Mouse (Mus musculus) limb, embryonic 14.5 days (tissue): ENCODE measurements at regions not wholly inside any gene's neighbourhood (a gene's known extent, or its start where the extent isn't known, plus 50 kb on each side); places are given as distances from the start of the nearest gene placed in this dataset.

ENCODE experiments used
- ATAC-seq: fragments of 200-750 bp; cut with Nextera tagmentation; 2 replicates; pipeline ENCODE4 v1.8.0; 2017; ENCODE audit warnings: low read depth, moderate number of reproducible peaks, moderate TSS enrichment; ENCODE audit not compliant: low FRiP score
- DNase-seq: peaks from one replicate; pipeline ENCODE4 v3.0.0-alpha.2; 2015; ENCODE audit warnings: low spot score
- H3K27ac ChIP-seq: fragments of 300-500 bp; sonication (generic); replicated peaks from 2 replicates; pipeline ENCODE4 v1.5.1; 2014; ENCODE audit warnings: low read depth, mild to moderate bottlenecking, low read length, moderate library complexity, mixed read lengths
- H3K27me3 ChIP-seq: fragments of 300-500 bp; sonication (generic); 2 replicates; pipeline ENCODE4 v1.6.1; 2014; ENCODE audit warnings: low read length, mixed read lengths; ENCODE audit not compliant: control insufficient read depth, insufficient read depth
- H3K36me3 ChIP-seq: fragments of 300-500 bp; sonication (generic); 2 replicates; pipeline ENCODE4 v1.6.1; 2014; ENCODE audit warnings: mild to moderate bottlenecking, low read length, moderate library complexity, mixed read lengths; ENCODE audit not compliant: control insufficient read depth, insufficient read depth
- H3K4me1 ChIP-seq: fragments of 300-500 bp; sonication (generic); 2 replicates; pipeline ENCODE4 v1.6.1; 2014; ENCODE audit warnings: antibody characterized with exemption, low read length, mixed read lengths; ENCODE audit not compliant: control insufficient read depth, insufficient read depth
- H3K4me2 ChIP-seq: fragments of 300-500 bp; sonication (generic); replicated peaks from 2 replicates; pipeline ENCODE4 v1.6.1; 2014; ENCODE audit warnings: low read depth, mild to moderate bottlenecking, low read length, moderate library complexity; ENCODE audit not compliant: severe bottlenecking
- H3K4me3 ChIP-seq: fragments of 300-500 bp; sonication (generic); replicated peaks from 2 replicates; pipeline ENCODE4 v1.5.1; 2014; ENCODE audit warnings: low read length
- H3K9ac ChIP-seq: fragments of 300-500 bp; sonication (generic); 2 replicates; pipeline ENCODE4 v1.6.1; 2014; ENCODE audit warnings: mild to moderate bottlenecking, low read depth, low read length, moderate library complexity; ENCODE audit not compliant: severe bottlenecking
- H3K9me3 ChIP-seq: fragments of 300-500 bp; sonication (generic); 2 replicates; pipeline ENCODE4 v1.6.1; 2016; ENCODE audit warnings: low read length; ENCODE audit not compliant: control insufficient read depth
- POLR2A ChIP-seq: fragments of 200-500 bp; IDR thresholded peaks from 2 replicates; pipeline ENCODE4 v1.8.0; 2012; ENCODE audit warnings: inconsistent platforms, mild to moderate bottlenecking, moderate library complexity, borderline replicate concordance; ENCODE audit not compliant: insufficient read depth, insufficient read length; ENCODE audit errors: extremely low read depth
- WGBS: fragments of 180-500 bp; shearing (Covaris S2); extraction: QIAGEN DNeasy Blood & Tissue Kit; methylation state at CpG from one replicate; pipeline ENCODE4 v1.1.7; 2014; 5-methylcytosine and 5-hydroxymethylcytosine counted together

DNA sequence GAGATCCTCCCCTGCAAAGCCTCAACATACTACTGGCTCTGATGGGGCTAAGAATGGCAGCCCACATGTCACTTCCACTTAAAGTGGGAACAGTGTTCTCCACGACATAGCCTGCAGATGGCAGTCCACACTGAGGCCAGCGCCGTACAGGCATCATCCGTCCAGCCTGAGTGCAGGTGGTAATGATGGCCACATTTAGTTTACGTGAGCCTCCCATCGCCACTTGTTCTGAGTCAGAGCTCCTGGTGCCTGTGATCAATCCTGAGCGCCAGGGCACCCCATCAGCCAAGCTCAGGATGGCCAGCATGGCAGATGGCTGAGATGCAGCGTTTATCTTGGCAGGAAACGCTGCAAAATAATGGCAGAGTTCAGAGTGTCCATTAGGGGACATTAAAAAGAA lies 159.6 kb downstream of the Adgrd1 start:
- Histone ChIP-seq H3K36me3 (no peaks in the 10 kb centered on the region), H3K9ac (no peak overlapping the region), H3K27ac (no peak overlapping the region), H3K4me1 (no peaks in the 10 kb centered on the region), H3K9me3 (no peaks in the 10 kb centered on the region), H3K27me3 (no peaks in the 10 kb centered on the region), H3K4me3 (no peak overlapping the region), H3K4me2 (no peak overlapping the region)
- 69% methylated on average over 9 of the region's 9 CpGs for WGBS
- no peak for ATAC-seq
- DNase-seq = no peak
- no peak for TF ChIP-seq POLR2A

DNA sequence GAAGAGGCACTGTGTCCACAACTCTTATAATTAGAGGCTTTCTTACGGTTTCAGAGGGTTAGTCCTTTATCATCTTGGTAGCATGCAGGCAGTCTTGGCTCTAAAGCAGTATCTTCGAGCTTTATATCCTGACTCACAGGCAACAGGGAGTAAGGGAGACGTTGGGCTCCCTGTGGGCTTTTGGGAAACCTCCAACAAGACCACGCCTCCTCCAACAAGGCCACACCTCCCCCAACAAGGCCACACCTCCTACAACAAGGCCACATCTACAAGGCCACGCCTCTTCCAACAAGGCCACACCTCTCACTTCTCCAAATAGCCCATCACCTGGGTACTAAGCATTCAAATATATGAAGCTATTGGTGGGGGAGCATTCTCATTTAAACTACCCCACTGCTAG lies 160.7 kb downstream of the Adgrd1 start:
- Histone ChIP-seq H3K27ac (no peak overlapping the region), H3K9me3 (no peaks in the 10 kb centered on the region), H3K36me3 (no peaks in the 10 kb centered on the region), H3K4me1 (no peaks in the 10 kb centered on the region), H3K4me2 (no peak overlapping the region), H3K27me3 (no peaks in the 10 kb centered on the region), H3K4me3 (no peak overlapping the region), H3K9ac (no peak overlapping the region)
- no peak for TF ChIP-seq POLR2A
- 68% methylated on average over 5 of the region's 5 CpGs for WGBS
- no peak for ATAC-seq
- DNase-seq = no peak

DNA sequence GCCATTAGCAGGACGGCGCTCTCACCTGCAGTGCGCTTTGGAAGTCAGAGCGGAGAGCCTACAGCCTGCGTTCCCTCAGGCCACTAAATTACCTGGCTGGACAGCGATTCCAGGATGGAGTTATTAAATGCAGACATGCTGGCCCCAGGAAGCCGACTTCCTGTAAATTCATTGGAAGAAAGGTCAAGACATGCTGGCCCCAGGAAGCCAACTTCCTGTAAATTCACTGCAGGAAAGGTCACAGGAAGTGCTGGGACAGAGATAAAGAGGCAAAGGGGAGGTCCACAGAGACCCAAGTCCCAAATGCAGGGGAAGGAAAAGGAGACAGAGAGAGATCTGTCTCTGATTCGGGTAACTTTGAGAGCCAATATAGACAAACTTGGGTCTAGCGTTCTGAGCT lies 164.1 kb downstream of the Adgrd1 start:
- no peak overlapping the region for H3K4me3 ChIP-seq
- H3K9me3 ChIP-seq = no peaks in the 10 kb centered on the region
- DNase-seq = no peak
- H3K36me3 ChIP-seq = no peaks in the 10 kb centered on the region
- 15% methylated on average over 9 of the region's 9 CpGs for WGBS
- no peak for TF ChIP-seq POLR2A
- H3K4me2 ChIP-seq = no peak overlapping the region
- H3K27me3 ChIP-seq = no peaks in the 10 kb centered on the region
- no peak overlapping the region for H3K9ac ChIP-seq
- H3K27ac ChIP-seq = no peak overlapping the region
- no peak for ATAC-seq
- H3K4me1 ChIP-seq = no peaks in the 10 kb centered on the region

DNA sequence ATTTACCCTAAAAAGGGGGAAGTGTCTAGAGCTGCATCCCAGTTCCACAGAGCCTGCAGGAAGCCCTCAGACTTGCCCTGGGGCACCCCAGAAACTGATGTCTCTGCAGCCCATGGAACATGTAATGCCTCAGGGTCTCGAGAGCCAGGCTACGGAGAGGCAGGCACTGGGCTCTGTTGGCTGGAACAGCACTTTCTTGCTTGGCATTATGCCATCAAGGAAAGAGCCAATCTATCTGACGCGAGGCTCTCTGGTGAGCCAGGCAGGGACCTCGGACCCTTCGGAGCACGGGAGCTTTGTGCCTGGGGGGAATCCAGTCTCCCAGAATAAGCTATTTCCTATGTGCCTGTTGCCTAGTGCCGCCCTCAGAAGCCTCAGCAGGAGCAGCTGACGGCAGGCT lies 166.6 kb downstream of the Adgrd1 start:
- H3K27ac ChIP-seq = no peak overlapping the region
- no peak for TF ChIP-seq POLR2A
- 36% methylated on average over 9 of the region's 9 CpGs for WGBS

DNA sequence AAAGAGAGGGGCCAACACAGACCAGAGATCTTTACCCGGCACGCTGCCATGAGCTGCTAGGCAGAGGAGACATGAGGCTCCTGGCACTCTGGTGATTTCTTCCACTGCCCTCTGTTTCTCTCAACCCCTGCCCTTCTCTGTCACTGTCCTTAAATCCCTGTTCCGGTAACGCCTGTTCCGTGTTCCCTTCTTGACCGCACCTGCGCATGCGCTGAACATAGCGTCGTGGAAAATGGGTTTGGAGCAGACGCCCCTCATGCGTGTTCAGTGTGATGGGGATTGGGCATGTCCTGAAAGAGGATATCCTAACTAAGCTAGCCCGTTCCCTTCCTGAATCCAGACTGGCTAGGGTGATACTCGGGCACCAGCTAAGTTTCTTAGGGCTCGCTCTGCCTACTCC lies 167.8 kb downstream of the Adgrd1 start:
- H3K4me3 ChIP-seq = no peak overlapping the region
- H3K4me1 ChIP-seq = no peaks in the 10 kb centered on the region
- no peak for ATAC-seq

More for the DNA sequence above, 166.6 kb downstream of the Adgrd1 start:
- no peaks in the 10 kb centered on the region for H3K27me3 ChIP-seq
- no peak for ATAC-seq
- H3K9me3 ChIP-seq = no peaks in the 10 kb centered on the region
- DNase-seq = no peak
- no peaks in the 10 kb centered on the region for H3K36me3 ChIP-seq
- H3K9ac ChIP-seq = no peak overlapping the region
- no peak overlapping the region for H3K4me3 ChIP-seq
- H3K4me1 ChIP-seq = no peaks in the 10 kb centered on the region
- H3K4me2 ChIP-seq = no peak overlapping the region

DNA sequence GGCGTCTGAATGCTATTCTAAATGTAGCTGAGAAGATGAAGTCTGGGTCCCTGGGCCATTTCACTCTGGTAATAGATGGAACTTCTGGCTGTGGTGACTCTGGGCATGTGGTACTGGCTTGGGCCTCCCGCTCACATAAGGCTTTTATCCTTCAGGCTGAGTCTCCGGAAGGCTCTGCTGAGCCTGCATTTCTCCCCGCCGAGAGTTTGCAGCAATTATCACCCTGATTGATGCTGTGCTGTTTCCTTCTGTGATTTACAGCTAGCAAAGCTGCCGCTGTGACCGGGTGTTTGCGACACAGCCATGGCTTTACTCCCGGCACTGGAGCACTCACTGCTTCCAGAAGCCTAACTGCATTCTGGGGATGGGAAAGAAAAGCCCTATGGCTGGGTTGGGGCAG lies 171.9 kb downstream of the Adgrd1 start:
- H3K4me3 ChIP-seq = no peak overlapping the region
- H3K27ac ChIP-seq = no peak overlapping the region
- no peaks in the 10 kb centered on the region for H3K36me3 ChIP-seq
- H3K9me3 ChIP-seq = no peaks in the 10 kb centered on the region
- H3K9ac ChIP-seq = no peak overlapping the region
- no peaks in the 10 kb centered on the region for H3K27me3 ChIP-seq
- WGBS = 7% methylated on average over 9 of the region's 9 CpGs
- ATAC-seq (no peak), DNase-seq (no peak)
- no peak overlapping the region for H3K4me2 ChIP-seq
- TF ChIP-seq POLR2A = no peak
- no peaks in the 10 kb centered on the region for H3K4me1 ChIP-seq

More for the DNA sequence above, 167.8 kb downstream of the Adgrd1 start:
- H3K9ac ChIP-seq = no peak overlapping the region
- no peak overlapping the region for H3K27ac ChIP-seq
- no peak for TF ChIP-seq POLR2A
- no peak overlapping the region for H3K4me2 ChIP-seq
- H3K27me3 ChIP-seq = no peaks in the 10 kb centered on the region
- WGBS = 96% methylated on average over 15 of the region's 15 CpGs
- no peak for DNase-seq
- no peaks in the 10 kb centered on the region for H3K36me3 ChIP-seq
- no peaks in the 10 kb centered on the region for H3K9me3 ChIP-seq
